Mouse (Mus musculus) megakaryocyte, embryonic 14.5 days (primary cell): ENCODE data around the gene Phactr3.

Experiments
- FLI1 ChIP-seq: IDR thresholded peaks from 2 replicates; pipeline ENCODE4 v1.6.1; 2012; ENCODE audit warnings: low read length, inconsistent platforms, mixed read lengths
- GATA1 ChIP-seq: IDR thresholded peaks from 3 replicates; pipeline ENCODE4 v1.6.1; 2012; ENCODE audit warnings: mixed read lengths, low read length, inconsistent platforms, borderline replicate concordance

- TF ChIP-seq GATA1, result no peak
- no peak for TF ChIP-seq FLI1
Measured at GRCm38 (mm10) chr2:178117946-178118345, 829 bp upstream of the Phactr3 start.
